Mouse (Mus musculus) CH12.LX (cell line): ENCODE measurements around the gene Ak8. TPM values are rescaled to one million over a fixed set of nuclear protein-coding genes. Genes with fewer than 3 reads are reported as not detected.

Experiments used
- DNase-seq: peaks from one replicate; pipeline ENCODE4 v3.0.0-alpha.2; 2013; ENCODE audit errors: extremely low read depth
- H3K27ac ChIP-seq: 2 replicates; pipeline ENCODE4 v1.5.1; 2012; ENCODE audit warnings: low read depth, mild to moderate bottlenecking, control low read depth, moderate library complexity; ENCODE audit not compliant: insufficient read depth
- H3K27me3 ChIP-seq: replicated peaks from 2 replicates; pipeline ENCODE3; 2012; ENCODE audit warnings: inconsistent platforms
- H3K36me3 ChIP-seq, 2 experiments: replicated peaks in 1 of 2; 2 replicates each; pipeline versions ENCODE3 to v1.6.1; 2012; ENCODE audit warnings: inconsistent platforms in 1 of 2, low read length in 1 of 2, mild to moderate bottlenecking in 1 of 2, mixed read lengths in 1 of 2, moderate library complexity in 1 of 2; ENCODE audit not compliant: control insufficient read depth in 1 of 2, insufficient read depth in 1 of 2
- H3K4me1 ChIP-seq, 2 experiments: 2 replicates each; pipeline ENCODE4 v1.6.1; 2012; ENCODE audit warnings: inconsistent platforms in 1 of 2, moderate library complexity in 1 of 2; ENCODE audit not compliant: insufficient read depth in 2 of 2, control insufficient read depth in 1 of 2
- H3K4me2 ChIP-seq: 2 replicates; pipeline ENCODE4 v1.6.1; 2012; ENCODE audit warnings: low read depth, mild to moderate bottlenecking, control low read depth; ENCODE audit not compliant: poor library complexity, insufficient read depth, severe bottlenecking
- H3K4me3 ChIP-seq, 3 experiments: fragments of 150-350 bp in 1 of 3; sonication (generic) in 1 of 3; replicated peaks in 1 of 3; 2 replicates each; pipeline versions ENCODE3 to v1.5.1; 2011 to 2012; ENCODE audit warnings: low read depth in 2 of 3, low read length in 2 of 3, mild to moderate bottlenecking in 2 of 3, moderate library complexity in 2 of 3, control low read depth in 1 of 3, improper control_type of control experiment in 1 of 3, inconsistent platforms in 1 of 3, mixed read lengths in 1 of 3; ENCODE audit not compliant: poor library complexity in 1 of 3
- H3K79me2 ChIP-seq: replicated peaks from 2 replicates; pipeline ENCODE4 v1.6.1; 2012; ENCODE audit warnings: mild to moderate bottlenecking, moderate library complexity; ENCODE audit not compliant: control insufficient read depth, poor library complexity, insufficient read depth, severe bottlenecking; ENCODE audit errors: extremely low read depth
- H3K9ac ChIP-seq: 2 replicates; pipeline ENCODE4 v1.6.1; 2012; ENCODE audit warnings: low read depth, mild to moderate bottlenecking, control low read depth, moderate library complexity; ENCODE audit not compliant: insufficient read depth
- H3K9me3 ChIP-seq: replicated peaks from 2 replicates; pipeline ENCODE3; 2012; ENCODE audit warnings: low read length, inconsistent platforms, mixed read lengths
- CTCF ChIP-seq, 2 experiments: IDR thresholded peaks in 1 of 2; conservative IDR thresholded peaks in 1 of 2; 2 replicates each; pipeline ENCODE4 v1.5.1; 2011 to 2012; ENCODE audit warnings: low read depth in 2 of 2, low read length in 2 of 2, improper control_type of control experiment in 1 of 2, inconsistent platforms in 1 of 2, mild to moderate bottlenecking in 1 of 2, moderate library complexity in 1 of 2
- ELF1 ChIP-seq: IDR thresholded peaks from 2 replicates; pipeline ENCODE4 v1.6.1; 2014; ENCODE audit warnings: low read depth, mild to moderate bottlenecking, inconsistent platforms, low read length, improper control_type of control experiment
- ETS1 ChIP-seq: conservative IDR thresholded peaks from 2 replicates; pipeline ENCODE4 v1.6.1; 2012; ENCODE audit warnings: low read depth, mild to moderate bottlenecking, inconsistent platforms, low read length, improper control_type of control experiment, moderate library complexity
- IRF4 ChIP-seq: IDR thresholded peaks from 2 replicates; pipeline ENCODE4 v1.6.1; 2014; ENCODE audit warnings: low read depth, mild to moderate bottlenecking, inconsistent platforms, low read length, improper control_type of control experiment
- JUN ChIP-seq: IDR thresholded peaks from 2 replicates; pipeline ENCODE4 v1.6.1; 2011; ENCODE audit warnings: low read depth, mild to moderate bottlenecking, low read length, improper control_type of control experiment, moderate library complexity; ENCODE audit not compliant: insufficient read depth
- MAX ChIP-seq: IDR thresholded peaks from 2 replicates; pipeline ENCODE4 v1.6.1; 2011; ENCODE audit warnings: low read length, improper control_type of control experiment
- MEF2A ChIP-seq: IDR thresholded peaks from 2 replicates; pipeline ENCODE4 v1.6.1; 2014; ENCODE audit warnings: low read depth, mild to moderate bottlenecking, inconsistent platforms, low read length, improper control_type of control experiment, borderline replicate concordance
- NELFE ChIP-seq: IDR thresholded peaks from 2 replicates; pipeline ENCODE4 v1.6.1; 2011; ENCODE audit warnings: low read depth, low read length, improper control_type of control experiment
- POLR2A ChIP-seq: IDR thresholded peaks from 2 replicates; pipeline ENCODE4 v1.6.1; 2011; ENCODE audit warnings: low read depth, mild to moderate bottlenecking, improper control_type of control experiment, low read length
- POLR2AphosphoS2 ChIP-seq: IDR thresholded peaks from 2 replicates; pipeline ENCODE4 v1.6.1; 2011; ENCODE audit warnings: low read depth, low read length, improper control_type of control experiment
- RAD21 ChIP-seq: IDR thresholded peaks from 2 replicates; pipeline ENCODE4 v1.6.1; 2011; ENCODE audit warnings: low read depth, mild to moderate bottlenecking, low read length, improper control_type of control experiment, moderate library complexity
- SIN3A ChIP-seq: IDR thresholded peaks from 2 replicates; pipeline ENCODE4 v1.6.1; 2012; ENCODE audit warnings: low read length, improper control_type of control experiment, inconsistent platforms
- SMC3 ChIP-seq: IDR thresholded peaks from 2 replicates; pipeline ENCODE4 v1.6.1; 2011; ENCODE audit warnings: low read depth, low read length, improper control_type of control experiment
- TBP ChIP-seq: conservative IDR thresholded peaks from 2 replicates; pipeline ENCODE4 v1.6.1; 2011; ENCODE audit warnings: low read depth, low read length, improper control_type of control experiment
- TCF12 ChIP-seq: IDR thresholded peaks from 2 replicates; pipeline ENCODE4 v1.6.1; 2014; ENCODE audit warnings: low read depth, mild to moderate bottlenecking, inconsistent platforms, low read length, improper control_type of control experiment
- USF1 ChIP-seq: IDR thresholded peaks from 2 replicates; pipeline ENCODE4 v1.6.1; 2014; ENCODE audit warnings: low read depth, mild to moderate bottlenecking, inconsistent platforms, low read length, improper control_type of control experiment
- ZKSCAN1 ChIP-seq: IDR thresholded peaks from 2 replicates; pipeline ENCODE4 v1.6.1; 2012; ENCODE audit warnings: low read depth, inconsistent platforms, low read length, improper control_type of control experiment, borderline replicate concordance
- dilution Hi-C: fragments of 300-500 bp; cut with MboI; formaldehyde crosslinking; loops from 2 replicates; pipeline ENCODE4 v1.14.3; 2020; ENCODE audit warnings: low sequenced_read_pairs; ENCODE audit not compliant: extremely low pct_unique_long_range_greater_than_20kb, extremely low pct_ligation_motif_present
- in situ Hi-C: fragments of 300-500 bp; cut with MboI; formaldehyde crosslinking; loops from 3 replicates; pipeline ENCODE4 v1.14.3; 2019; ENCODE audit warnings: low sequenced_read_pairs, low pct_ligation_motif_present, low pct_unique_long_range_greater_than_20kb, mixed read lengths
- polyA plus RNA-seq: library from polyadenylated mRNA; unstranded; fragments of >175 nt; gene quantifications from 2 replicates; pipeline ENCODE4 v1.2.1, GENCODE M21; 2012; ENCODE audit warnings: low read depth; ENCODE audit not compliant: insufficient read length
- total RNA-seq, 2 experiments: library from RNA; depleted of rRNA; stranded (reverse); fragments of 300-350 nt in 1 of 2; fragments of >200 nt in 1 of 2; gene quantifications; 2 replicates each; pipeline ENCODE4 v1.2.3; 2012 to 2014

The Ak8 gene
- total and polyA plus RNA-seq, 3 experiments, result 0.55 to 4.9 (median 1.1) TPM

- TF ChIP-seq TCF12, result no peak
- no peak for TF ChIP-seq ELF1
- no peak for TF ChIP-seq JUN
- no peak for TF ChIP-seq SIN3A
- no peak for TF ChIP-seq NELFE
- TF ChIP-seq ETS1, result no peak
- TF ChIP-seq ZKSCAN1, result no peak
- no peak for TF ChIP-seq MEF2A
- TF ChIP-seq IRF4, result no peak
- TF ChIP-seq USF1, result no peak
- no peak for TF ChIP-seq POLR2AphosphoS2
- TF ChIP-seq, all 38 proteins: peak for 0
- dilution Hi-C loops (no loop called here), in situ Hi-C loops (no loop called here)
- peaks cover 10 to 31% of the 10 kb centered on the region in 2 experiments; a peak in 3 of 4 replicates for H3K4me1 ChIP-seq
- no peaks in the 10 kb centered on the region for H3K9me3 ChIP-seq
- no peak overlapping the region for H3K9ac ChIP-seq
- no peaks in the 10 kb centered on the region for H3K27me3 ChIP-seq
- H3K27ac ChIP-seq, result no peak overlapping the region
- no peaks in the 10 kb centered on the region for H3K36me3 ChIP-seq
- DNase-seq, result no peak
- H3K4me2 ChIP-seq, result no peak overlapping the region
- no peak overlapping the region for H3K4me3 ChIP-seq
- no peaks in the 10 kb centered on the region for H3K79me2 ChIP-seq
Observed at GRCm38 (mm10) chr2:28774073-28774472, 74.1 kb downstream of the Ak8 start.

DNA sequence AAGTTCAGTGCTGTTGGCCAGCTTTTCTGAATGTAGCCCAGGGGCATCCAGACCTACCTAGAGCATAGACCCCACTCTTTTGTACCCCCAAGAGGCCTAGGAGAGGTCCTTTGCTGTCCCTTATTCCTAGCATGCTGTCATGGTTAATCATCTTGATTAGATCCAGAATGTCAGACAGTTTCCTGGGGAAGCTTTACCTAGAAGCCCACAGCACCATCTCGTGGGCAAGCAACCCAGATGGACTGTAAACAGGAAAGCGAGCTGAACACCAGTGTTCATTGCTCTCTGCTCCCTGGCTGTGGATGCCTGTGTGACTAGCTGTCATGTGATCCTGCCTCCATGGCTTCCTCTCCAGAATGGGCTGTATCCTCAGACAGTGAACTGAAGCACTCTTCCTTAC, 76.8 kb downstream of the Ak8 start:
- in situ Hi-C loops, result no loop called here
- Histone ChIP-seq H3K79me2 (no peaks in the 10 kb centered on the region), H3K27ac (no peak overlapping the region), H3K4me3 (no peak overlapping the region), H3K4me1 (peaks cover 5 to 15% of the 10 kb centered on the region in 2 experiments; a peak in 3 of 4 replicates), H3K9me3 (peaks cover 4% of the 10 kb centered on the region), H3K4me2 (no peak overlapping the region), H3K27me3 (no peaks in the 10 kb centered on the region), H3K9ac (no peak overlapping the region), H3K36me3 (no peaks in the 10 kb centered on the region)
- TF ChIP-seq MAX, result no peak
- TF ChIP-seq SMC3, result peak; percentile 44
- TF ChIP-seq POLR2A, result no peak
- TF ChIP-seq TBP, result no peak
- TF ChIP-seq CTCF (conservative IDR thresholded peaks at IDR 0.05 in 1 of 2, IDR thresholded peaks at IDR 0.05 in 1 of 2; ENCODE audit: low read depth in 2 of 2, low read length in 2 of 2), result peak in 1 of 2 experiments; percentile 57; a peak in 2 of 4 replicates
- no peak for TF ChIP-seq JUN
- TF ChIP-seq RAD21, result peak; percentile 50
- no peak for DNase-seq
- dilution Hi-C loops, result no loop called here
